Mouse (Mus musculus) adrenal gland, postnatal 4 days (tissue): ENCODE data around the gene Taar1. TPM values are rescaled to one million over a fixed set of nuclear protein-coding genes. Genes with fewer than 3 reads are reported as not detected.

Source experiments
- total RNA-seq, 2 experiments: library from RNA; stranded (reverse); gene quantifications; 2 replicates each; pipeline ENCODE4 v1.2.3; 2021

Taar1 gene
- total RNA-seq, 2 experiments from 2014 or later, result not detected

Other genes with a start within 250 kb of the Taar1 start
- 100 to 1,000 TPM; 618 to 653 TPM for gene Rps12, start 133.1 kb upstream of the Taar1 start, total RNA-seq
- 10 to 100 TPM; 58.7 to 62.1 TPM for gene Slc18b1, start 123.4 kb upstream of the Taar1 start, total RNA-seq
- gene Vnn3, start 68.9 kb upstream of the Taar1 start, total RNA-seq, result 10 to 100 TPM; 17.1 to 24.1 TPM
- gene Vnn1, start 25.7 kb upstream of the Taar1 start, total RNA-seq, result 10 to 100 TPM; 50.0 to 52.2 TPM
- gene Taar2, start 18.2 kb downstream of the Taar1 start, total RNA-seq, result not detected
- gene Taar3, start 29.2 kb downstream of the Taar1 start, total RNA-seq, result not detected
- gene Taar4, start 40.1 kb downstream of the Taar1 start, total RNA-seq, result not detected
- not detected for gene Taar5, start 50.4 kb downstream of the Taar1 start, total RNA-seq
- not detected for gene Taar6, start 65.3 kb downstream of the Taar1 start, total RNA-seq
- not detected for gene Taar7a, start 73.1 kb downstream of the Taar1 start, total RNA-seq
- not detected for gene Taar7b, start 79.6 kb downstream of the Taar1 start, total RNA-seq
- not detected for gene Taar7d, start 106.9 kb downstream of the Taar1 start, total RNA-seq
- not detected for gene Taar7e, start 117.3 kb downstream of the Taar1 start, total RNA-seq
- not detected for gene Taar7f, start 129.2 kb downstream of the Taar1 start, total RNA-seq
- gene Taar8a, start 156.1 kb downstream of the Taar1 start, total RNA-seq, result under 1 TPM in 1 of 2 experiments, not detected in 1; 0.51 TPM
- gene Taar8b, start 171.9 kb downstream of the Taar1 start, total RNA-seq, result not detected
- not detected for gene Taar8c, start 181.6 kb downstream of the Taar1 start, total RNA-seq
- gene Taar9, start 189.2 kb downstream of the Taar1 start, total RNA-seq, result not detected
- gene Stx7, start 228.9 kb downstream of the Taar1 start, total RNA-seq, result 100 to 1,000 TPM in 1 of 2 experiments, 10 to 100 TPM in 1; 98.9 to 110 TPM